Mouse (Mus musculus) left cerebral cortex, postnatal 36 days (tissue): ENCODE results near the gene Arl6ip5. TPM values are rescaled to one million over a fixed set of nuclear protein-coding genes. Genes with fewer than 3 reads are reported as not detected.
"Not testable (repeated sequence)": the region's sequence is repeated elsewhere in the genome, so short reads cannot be mapped to it uniquely, and the experiment has no call there.

Experiments used
- DNase-seq, 2 experiments: peaks; one replicate each; pipeline ENCODE4 v3.0.0; 2021 to 2022; ENCODE audit warnings: low spot score in 2 of 2, mixed read lengths in 1 of 2
- intact Hi-C: fragments of 180-260 bp; cut with DNase I; formaldehyde crosslinking; loops from one replicate; pipeline ENCODE4 v1.15.1; 2025
- total RNA-seq, 2 experiments: library from RNA; stranded (reverse); gene quantifications; 2 replicates each; pipeline ENCODE4 v1.2.3; 2021

The Arl6ip5 gene
- total RNA-seq, 2 experiments from 2014 or later, result 194 to 211 TPM

DNA sequence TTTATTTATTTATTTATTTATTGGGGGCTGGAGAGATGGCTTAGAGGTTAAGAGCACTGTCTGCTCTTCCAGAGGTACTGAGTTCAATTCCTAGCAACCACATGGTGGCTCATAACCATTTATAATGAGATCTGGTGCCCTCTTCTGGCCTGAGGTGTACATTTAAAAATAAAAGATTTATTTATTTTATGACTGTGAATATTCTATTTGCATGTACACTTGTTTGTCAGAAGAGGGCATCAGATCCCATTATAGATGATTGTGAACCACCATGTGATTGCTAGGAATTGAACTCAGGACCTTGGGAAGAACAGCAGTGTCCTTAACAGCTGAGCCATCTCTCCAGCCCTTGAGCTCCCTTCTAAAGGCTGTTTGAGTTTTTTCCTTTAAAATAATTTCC, 53.3 kb downstream of the Arl6ip5 start:
- DNase-seq, intact Hi-C loops: not testable (repeated sequence)

GRCm38 (mm10) chr6:97265240-97265639, 54.8 kb downstream of the Arl6ip5 start:
- DNase-seq, result no peak
- intact Hi-C loops, result no loop called here

DNA sequence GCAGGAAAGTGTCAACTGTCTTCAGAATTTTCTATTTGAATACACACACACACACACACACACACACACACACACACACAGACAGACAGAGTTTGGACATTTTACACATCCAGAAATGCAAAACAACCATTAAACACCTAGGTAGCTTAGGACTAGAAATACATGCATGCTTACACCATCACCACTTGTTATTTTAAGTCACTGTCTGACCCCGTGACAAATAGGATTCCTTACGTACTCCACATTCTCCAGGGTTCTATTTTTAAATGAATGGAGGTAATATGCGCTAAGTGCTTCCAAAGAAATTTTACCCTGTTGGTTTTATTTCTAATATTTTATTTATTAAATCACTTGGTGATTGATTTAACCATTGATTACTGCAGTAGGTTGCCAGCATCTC, 55.2 kb downstream of the Arl6ip5 start:
- intact Hi-C loops, result no loop called here
- no peak for DNase-seq

GRCm38 (mm10) chr6:97266661-97267060, 56.2 kb downstream of the Arl6ip5 start:
- intact Hi-C loops, result no loop called here
- DNase-seq, result no peak

GRCm38 (mm10) chr6:97267132-97267531, 56.6 kb downstream of the Arl6ip5 start:
- intact Hi-C loops, result no loop called here

DNA sequence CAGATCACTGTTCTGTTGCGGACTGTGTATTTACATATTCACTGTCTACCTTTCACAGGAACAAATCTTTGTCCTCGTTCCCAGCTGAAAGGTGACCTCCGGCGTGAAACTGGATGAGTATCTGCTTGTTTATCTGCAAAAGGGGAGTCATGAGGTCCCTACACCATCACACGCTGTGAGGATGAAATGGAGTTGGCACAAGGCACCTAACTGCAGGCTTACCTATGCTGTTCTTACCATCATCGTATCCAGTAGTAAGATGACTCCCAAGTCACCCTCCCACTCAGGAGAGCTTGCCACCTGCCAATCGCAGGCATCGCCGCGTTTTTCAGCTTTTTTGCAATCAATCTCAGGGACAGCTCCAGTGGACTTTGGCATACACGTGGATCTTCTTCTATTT, 59.1 kb downstream of the Arl6ip5 start:
- intact Hi-C loops, result no loop called here
- no peak for DNase-seq

More at GRCm38 (mm10) chr6:97267132-97267531, 56.6 kb downstream of the Arl6ip5 start:
- DNase-seq, result no peak

DNA sequence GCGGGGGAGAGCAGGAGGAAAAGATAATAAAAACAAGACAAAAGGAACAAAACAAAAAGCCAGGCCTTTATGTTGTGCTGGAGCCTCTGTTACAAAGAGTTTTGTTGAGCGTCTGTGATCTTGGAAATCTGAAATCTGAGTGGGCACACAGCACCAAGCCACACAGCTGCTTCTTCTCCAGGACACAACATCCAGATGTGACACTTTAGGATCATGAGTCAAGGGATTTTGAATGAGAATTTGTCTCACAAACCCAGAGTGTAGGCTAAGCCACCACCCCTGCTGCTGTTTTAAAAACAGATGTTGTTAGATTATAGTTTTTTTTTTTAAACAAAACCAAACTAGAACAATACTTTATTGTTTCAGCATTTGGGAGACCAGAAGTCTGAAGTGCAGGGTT, 61.9 kb downstream of the Arl6ip5 start:
- intact Hi-C loops, result no loop called here
- no peak for DNase-seq

- intact Hi-C loops, result no loop called here
- no peak for DNase-seq
Measured at GRCm38 (mm10) chr6:97273058-97273710, 62.7 kb downstream of the Arl6ip5 start.

GRCm38 (mm10) chr6:97273777-97274176, 63.3 kb downstream of the Arl6ip5 start:
- intact Hi-C loops, result no loop called here
- DNase-seq, result no peak

- no peak for DNase-seq
- intact Hi-C loops, result loop anchor here (5.0 kb wide), 2 partner anchors 122 to 467 kb away; no protein-coding TSS in a partner anchor
Measured at GRCm38 (mm10) chr6:97275760-97276159, 65.3 kb downstream of the Arl6ip5 start.

DNA sequence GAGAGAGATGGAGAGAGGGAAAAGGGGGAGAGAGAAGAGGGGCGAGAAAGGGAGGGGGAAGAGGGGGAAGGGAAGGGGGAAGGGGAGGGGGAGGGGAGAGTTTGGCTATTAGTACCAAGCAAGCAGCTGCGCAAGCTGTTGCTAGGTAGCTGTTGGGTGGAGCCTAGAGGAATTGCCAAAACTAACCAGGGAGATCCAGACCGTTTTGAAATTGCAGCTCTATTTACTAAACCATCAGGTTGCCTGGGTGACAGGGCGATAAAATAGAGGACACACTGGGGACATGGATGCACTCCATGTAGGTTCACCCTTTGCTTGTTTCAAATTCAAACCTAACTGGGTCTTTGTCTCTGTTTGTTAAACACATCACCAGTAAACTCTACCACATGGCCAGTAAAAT, 65.9 kb downstream of the Arl6ip5 start:
- no peak for DNase-seq
- intact Hi-C loops, result loop anchor here (5.0 kb wide), 2 partner anchors 121 to 466 kb away; no protein-coding TSS in a partner anchor

- intact Hi-C loops, result loop anchor here (5.0 kb wide), 2 partner anchors 120 to 465 kb away; no protein-coding TSS in a partner anchor
- no peak for DNase-seq
Measured at GRCm38 (mm10) chr6:97276890-97277497, 66.5 kb downstream of the Arl6ip5 start.

DNA sequence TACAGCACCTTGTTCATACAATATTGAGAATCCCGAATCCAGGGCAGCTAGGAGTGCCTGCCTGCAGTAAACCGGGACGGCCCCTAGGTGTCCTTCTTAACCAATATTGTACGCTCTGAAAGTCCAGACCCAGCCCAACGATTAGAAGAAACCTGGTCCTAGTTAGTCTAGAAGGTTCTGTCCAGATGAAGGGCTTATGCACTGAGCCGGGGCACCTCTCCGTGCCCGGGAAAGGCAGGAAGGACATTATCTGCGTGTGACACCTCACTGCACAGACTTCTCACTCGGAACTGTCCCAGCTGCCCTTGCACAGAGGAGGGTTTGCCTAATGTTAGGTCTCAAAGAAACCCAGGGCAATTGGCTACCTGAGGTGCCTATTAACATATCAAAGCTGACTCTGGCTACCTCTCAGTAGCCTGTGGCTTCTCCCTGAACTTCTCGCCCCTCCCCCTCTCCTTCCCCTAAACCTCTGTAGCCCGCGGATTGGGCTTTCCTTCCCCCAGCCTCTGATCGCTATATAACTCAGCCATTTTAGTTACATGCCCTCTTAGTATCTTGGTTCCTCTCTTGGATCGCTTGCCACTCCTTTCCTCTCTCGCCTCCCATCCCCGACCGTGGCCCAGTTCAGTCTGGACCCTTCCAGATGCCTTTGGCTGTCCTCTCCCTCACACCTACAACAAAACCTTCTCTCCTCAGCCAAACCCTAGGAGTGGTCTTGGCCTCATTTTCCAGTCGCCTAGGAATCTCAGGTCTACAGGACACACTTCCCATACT, 67.7 kb downstream of the Arl6ip5 start:
- intact Hi-C loops, result loop anchor here (1.0 to 5.0 kb wide), 4 partner anchors 119 to 464 kb away; no protein-coding TSS in a partner anchor

GRCm38 (mm10) chr6:97278878-97279277, 68.4 kb downstream of the Arl6ip5 start:
- DNase-seq, result no peak
- intact Hi-C loops, result loop anchor here (1.0 to 5.0 kb wide), 4 partner anchors 118 to 463 kb away; no protein-coding TSS in a partner anchor

More for the DNA sequence above, 67.7 kb downstream of the Arl6ip5 start:
- peak; percentile 68 to 75 for DNase-seq

Other genes with a start within 250 kb of the Arl6ip5 start
- gene Fam19a4, start 150.3 kb upstream of the Arl6ip5 start, total RNA-seq, result under 1 TPM; 0.30 to 0.41 TPM
- gene Eogt, start 61.5 kb upstream of the Arl6ip5 start, total RNA-seq, result 10 to 100 TPM; 25.4 to 31.1 TPM
- 10 to 100 TPM; 51.6 to 54.3 TPM for gene Tmf1, start 31.6 kb upstream of the Arl6ip5 start, total RNA-seq
- 10 to 100 TPM; 64.2 to 72.2 TPM for gene Uba3, start 5.0 kb upstream of the Arl6ip5 start, total RNA-seq
- under 1 TPM in 1 of 2 experiments, not detected in 1; 0.17 TPM for gene Lmod3, start 42.1 kb downstream of the Arl6ip5 start, total RNA-seq